In the genomic region with DNA sequence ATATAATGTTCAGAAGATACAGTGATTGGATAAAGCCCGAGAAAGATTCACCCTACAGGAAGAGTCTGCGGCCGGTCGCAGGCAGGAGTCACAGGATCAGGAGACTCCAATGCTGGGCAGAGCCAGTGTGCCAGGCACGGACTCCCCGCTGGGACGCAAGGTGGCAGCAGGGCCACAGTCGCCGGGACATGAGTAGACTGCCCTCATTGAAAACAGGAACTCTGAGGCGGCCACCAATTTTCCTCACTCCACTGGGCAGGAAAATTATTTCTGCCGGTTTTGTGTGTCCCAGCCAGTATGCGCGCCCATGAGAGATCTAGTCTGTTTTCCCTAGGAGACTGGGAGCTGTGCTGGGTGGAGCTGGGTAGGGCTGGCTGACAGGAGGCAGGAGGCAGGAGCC, we compare ENCODE assay signal across 13 mouse cellular contexts. TPM values are rescaled to one million over a fixed set of nuclear protein-coding genes. Genes with fewer than 3 reads are reported as not detected.
DNase-seq lines count a peak whose midpoint lies in the region; ATAC-seq and TF ChIP-seq lines count a peak whose summit lies in the region.
"Had no signal": no experiment of that assay in that cellular context is flagged by ENCODE, and none has a peak within 500 bp of the region (broad histone marks: within the 10 kb centered on the region; RNA-seq: fewer than 3 reads in every experiment).

No protein-coding gene starts in this region.

- no peak for ATAC-seq in hindbrain, postnatal 0 days
- no peak for ATAC-seq in hindbrain, embryonic 12.5 days (ENCODE audit: low FRiP score)

- H3K27ac ChIP-seq in hindbrain, postnatal 0 days = no peak overlapping the region
- H3K27ac ChIP-seq in hindbrain, embryonic 12.5 days = no peak overlapping the region
- H3K27ac ChIP-seq: liver, embryonic 15.5 days; midbrain, embryonic 10.5 days; neural tube, embryonic 12.5 days had no signal

- no peak overlapping the region for H3K4me2 ChIP-seq in hindbrain, postnatal 0 days (ENCODE audit: low read depth, low read length)
- no peak overlapping the region for H3K4me2 ChIP-seq in hindbrain, embryonic 12.5 days (replicated peaks)
- H3K4me2 ChIP-seq: liver, embryonic 15.5 days; neural tube, embryonic 12.5 days had no signal

- H3K4me3 ChIP-seq in hindbrain, postnatal 0 days (ENCODE audit: low read length) = no peak overlapping the region
- H3K4me3 ChIP-seq in hindbrain, embryonic 12.5 days = no peak overlapping the region
- H3K4me3 ChIP-seq: liver, embryonic 15.5 days; midbrain, embryonic 10.5 days; neural tube, embryonic 12.5 days had no signal

- H3K36me3 ChIP-seq in hindbrain, postnatal 0 days (ENCODE audit: insufficient read depth, low read length) = no peaks in the 10 kb centered on the region
- no peaks in the 10 kb centered on the region for H3K36me3 ChIP-seq in hindbrain, embryonic 12.5 days
- H3K36me3 ChIP-seq: liver, embryonic 15.5 days; midbrain, embryonic 10.5 days; neural tube, embryonic 12.5 days had no signal

- H3K4me1 ChIP-seq in hindbrain, postnatal 0 days (ENCODE audit: insufficient read depth, low read length) = peaks cover 7% of the 10 kb centered on the region
- H3K4me1 ChIP-seq in hindbrain, embryonic 12.5 days = peaks cover 22% of the 10 kb centered on the region

- peak; percentile 36 for DNase-seq in hindbrain, postnatal 0 days (ENCODE audit: low spot score)
- peak; percentile 73 for DNase-seq in A20 (ENCODE audit: low read depth, low spot score)
- DNase-seq in cerebellum, adult 8-10 months = peak; percentile 70
- peak; percentile 56 for DNase-seq in kidney, postnatal 10 days
- DNase-seq in heart, postnatal 4 days = no peak
- DNase-seq in urinary bladder, adult 18-20 months (ENCODE audit: low spot score in 2 of 2) = no peak
- DNase-seq in frontal cortex, postnatal 36 days (ENCODE audit: low spot score in 2 of 2) = no peak
- DNase-seq: right cerebral cortex, postnatal 14 days; thymus, adult 2 months had no signal

- no peak overlapping the region for H3K9ac ChIP-seq in hindbrain, postnatal 0 days (replicated peaks; ENCODE audit: low read length)
- no peak overlapping the region for H3K9ac ChIP-seq in hindbrain, embryonic 12.5 days
- H3K9ac ChIP-seq: liver, embryonic 15.5 days; neural tube, embryonic 12.5 days had no signal

- no peak for TF ChIP-seq CTCF in hindbrain, postnatal 0 days (IDR thresholded peaks at IDR 0.05; ENCODE audit: low read depth)

- 67% methylated on average over 13 of the region's 13 CpGs for WGBS in hindbrain, postnatal 0 days
- WGBS in hindbrain, embryonic 12.5 days = 79% methylated on average over 13 of the region's 13 CpGs

- no peaks in the 10 kb centered on the region for H3K9me3 ChIP-seq in hindbrain, postnatal 0 days (ENCODE audit: low read length)
- H3K9me3 ChIP-seq in hindbrain, embryonic 12.5 days (replicated peaks) = no peaks in the 10 kb centered on the region
- H3K9me3 ChIP-seq: liver, embryonic 15.5 days; midbrain, embryonic 10.5 days; neural tube, embryonic 12.5 days had no signal

- H3K27me3 ChIP-seq in hindbrain, postnatal 0 days (ENCODE audit: insufficient read depth, low read length) = no peaks in the 10 kb centered on the region
- H3K27me3 ChIP-seq in hindbrain, embryonic 12.5 days = peaks cover 5% of the 10 kb centered on the region; the same call in 1 of the 2 replicates

RNA-seq across cellular contexts. Expression of a gene that starts 3.2 kb away (rescaled TPM):
- 60.4 and 76.9 TPM in 2 replicates for total RNA-seq in hindbrain, postnatal 0 days (2014; rRNA removed)
- polyA plus RNA-seq in hindbrain, postnatal 0 days (2015; fragmentation: Nextera tagmentation; extraction: Ambion mirVana) = 20.2 and 22.4 TPM in 2 replicates
- 21.2 and 23.5 TPM in 2 replicates for polyA plus RNA-seq in hindbrain, embryonic 12.5 days (2016; fragmentation: Nextera tagmentation; extraction: Ambion mirVana)
- total RNA-seq in heart, postnatal 4 days (2021) = 1 to 10 TPM; 2.1 to 2.6 TPM

Comparison
In these comparisons a context has a peak if more than half of its experiments do, and no peak if none do; other contexts are left out.
1. DNase-seq: peak in hindbrain, postnatal 0 days (single experiment), A20 (single experiment), cerebellum, adult 8-10 months (single experiment) and kidney, postnatal 10 days (single experiment); none in heart, postnatal 4 days (single experiment), urinary bladder, adult 18-20 months (0 of 2) and frontal cortex, postnatal 36 days (0 of 2).
2. RNA of a gene that starts 3.2 kb away (total RNA-seq): 60.4 to 76.9 TPM in hindbrain, postnatal 0 days; 2.1 to 2.6 TPM in heart, postnatal 4 days; every median in the first group is over 10 times any median in the second.